Mouse (Mus musculus): ENCODE data around the gene Atp5d. TPM values are rescaled to one million over a fixed set of nuclear protein-coding genes. Genes with fewer than 3 reads are reported as not detected.

Gene Atp5d
- total and polyA plus RNA-seq, 2 experiments from 2014 or later, result 259 to 607 TPM

- Histone ChIP-seq H3K4me2 (ENCODE audit: low read depth, low read length, poor library complexity, severe bottlenecking) (peak overlapping the region; percentile 86), H3K4me1 (ENCODE audit: insufficient read depth, low read length) (peaks cover 18% of the 10 kb centered on the region; the same call in 1 of the 2 replicates), H3K4me3 (ENCODE audit: low read depth, low read length) (peak overlapping the region; percentile 68), H3K27me3 (ENCODE audit: insufficient read depth, low read length) (no peaks in the 10 kb centered on the region), H3K9me3 (ENCODE audit: low read length) (no peaks in the 10 kb centered on the region), H3K36me3 (ENCODE audit: insufficient read depth, low read length) (no peaks in the 10 kb centered on the region), H3K27ac (ENCODE audit: low read depth, low read length) (no peak overlapping the region), H3K9ac (replicated peaks; ENCODE audit: low read length, poor library complexity, severe bottlenecking) (peak overlapping the region; percentile 81)
- TF ChIP-seq CTCF (IDR thresholded peaks at IDR 0.05), result no peak
- 12% methylated on average over 6 of the region's 6 CpGs for WGBS
- DNase-seq (ENCODE audit: low spot score), result no peak
- ATAC-seq (ENCODE audit: low FRiP score), result no peak
Observed at GRCm38 (mm10) chr10:80180288-80180687, 41.9 kb downstream of the Atp5d start.

- Histone ChIP-seq H3K4me2 (ENCODE audit: low read depth, low read length, poor library complexity, severe bottlenecking) (peak overlapping the region; percentile 86), H3K4me1 (ENCODE audit: insufficient read depth, low read length) (peaks cover 18% of the 10 kb centered on the region; the same call in 1 of the 2 replicates), H3K27ac (ENCODE audit: low read depth, low read length) (peak overlapping the region; percentile 32; the same call in 1 of the 2 replicates), H3K9me3 (ENCODE audit: low read length) (no peaks in the 10 kb centered on the region), H3K36me3 (ENCODE audit: insufficient read depth, low read length) (no peaks in the 10 kb centered on the region), H3K9ac (replicated peaks; ENCODE audit: low read length, poor library complexity, severe bottlenecking) (peak overlapping the region; percentile 81; the same call in 1 of the 2 replicates), H3K27me3 (ENCODE audit: insufficient read depth, low read length) (no peaks in the 10 kb centered on the region), H3K4me3 (ENCODE audit: low read depth, low read length) (peak overlapping the region; percentile 68)
- ATAC-seq (ENCODE audit: low FRiP score), result no peak
- DNase-seq (ENCODE audit: low spot score), result no peak
- TF ChIP-seq CTCF (IDR thresholded peaks at IDR 0.05), result no peak
- WGBS, result 16% methylated on average over 5 of the region's 5 CpGs
Observed at GRCm38 (mm10) chr10:80180823-80181222, 42.4 kb downstream of the Atp5d start.

DNA sequence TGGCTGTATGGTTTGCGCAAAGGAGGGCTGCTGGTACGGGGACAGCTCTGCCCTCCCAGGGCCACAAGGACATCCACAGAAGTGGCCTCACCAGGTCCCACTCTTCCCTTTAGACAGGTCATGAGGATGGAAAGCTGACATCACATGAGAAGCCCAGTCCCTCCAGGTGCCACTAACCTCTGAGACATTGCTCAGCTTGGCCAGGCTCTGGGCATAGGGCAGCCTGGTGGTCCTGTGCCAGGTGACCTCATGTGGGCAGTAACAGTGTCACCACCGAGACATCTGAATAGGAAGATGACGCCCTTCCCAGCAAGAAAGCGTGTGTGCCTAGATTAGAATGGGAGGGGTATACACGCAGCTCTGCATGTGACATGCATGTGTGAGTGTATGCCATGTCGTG is 44.1 kb downstream of the Atp5d start:
- no peak for DNase-seq (ENCODE audit: low spot score)
- WGBS, result 60% methylated on average over 7 of the region's 7 CpGs
- H3K9ac ChIP-seq (replicated peaks; ENCODE audit: low read length, poor library complexity, severe bottlenecking), result peak overlapping the region; percentile 57
- no peaks in the 10 kb centered on the region for H3K27me3 ChIP-seq (ENCODE audit: insufficient read depth, low read length)
- H3K27ac ChIP-seq (ENCODE audit: low read depth, low read length), result 0 out of 2 replicates have a peak overlapping the region, but pooled peaks have one; percentile 26
- peaks cover 8% of the 10 kb centered on the region; the same call in 1 of the 2 replicates for H3K36me3 ChIP-seq (ENCODE audit: insufficient read depth, low read length)
- peak overlapping the region; percentile 86 for H3K4me2 ChIP-seq (ENCODE audit: low read depth, low read length, poor library complexity, severe bottlenecking)
- H3K4me1 ChIP-seq (ENCODE audit: insufficient read depth, low read length), result peaks cover 18% of the 10 kb centered on the region; the same call in 1 of the 2 replicates
- no peaks in the 10 kb centered on the region for H3K9me3 ChIP-seq (ENCODE audit: low read length)
- ATAC-seq (ENCODE audit: low FRiP score), result no peak
- peak overlapping the region; percentile 68; the same call in 1 of the 2 replicates for H3K4me3 ChIP-seq (ENCODE audit: low read depth, low read length)
- TF ChIP-seq CTCF (IDR thresholded peaks at IDR 0.05), result no peak

DNA sequence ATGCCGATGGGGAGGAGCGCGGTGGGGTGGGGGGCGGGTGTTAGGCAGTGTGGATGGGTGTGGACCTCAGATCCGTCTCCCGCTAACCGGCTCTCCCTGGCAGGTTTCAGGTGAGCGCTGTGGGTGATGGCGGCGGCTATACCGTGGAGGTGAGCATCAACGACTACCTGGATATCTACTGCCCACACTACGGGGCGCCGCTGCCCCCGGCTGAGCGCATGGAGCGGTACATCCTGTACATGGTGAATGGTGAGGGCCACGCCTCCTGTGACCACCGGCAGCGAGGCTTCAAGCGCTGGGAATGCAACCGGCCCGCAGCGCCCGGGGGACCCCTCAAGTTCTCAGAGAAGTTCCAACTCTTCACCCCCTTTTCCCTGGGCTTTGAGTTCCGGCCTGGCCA is 48.2 kb downstream of the Atp5d start:
- no peak for TF ChIP-seq CTCF (IDR thresholded peaks at IDR 0.05)
- Histone ChIP-seq H3K27me3 (ENCODE audit: insufficient read depth, low read length) (no peaks in the 10 kb centered on the region), H3K9ac (replicated peaks; ENCODE audit: low read length, poor library complexity, severe bottlenecking) (no peak overlapping the region), H3K36me3 (ENCODE audit: insufficient read depth, low read length) (peaks cover 19% of the 10 kb centered on the region), H3K4me2 (ENCODE audit: low read depth, low read length, poor library complexity, severe bottlenecking) (no peak overlapping the region), H3K4me3 (ENCODE audit: low read depth, low read length) (no peak overlapping the region), H3K9me3 (ENCODE audit: low read length) (no peaks in the 10 kb centered on the region), H3K27ac (ENCODE audit: low read depth, low read length) (no peak overlapping the region), H3K4me1 (ENCODE audit: insufficient read depth, low read length) (0 out of 2 replicates have a peak, but pooled peaks cover 4% of the 10 kb centered on the region)
- no peak for DNase-seq (ENCODE audit: low spot score)
- WGBS, result 43% methylated on average over 27 of the region's 27 CpGs
- no peak for ATAC-seq (ENCODE audit: low FRiP score)

GRCm38 (mm10) chr10:80187739-80188138 is 49.3 kb downstream of the Atp5d start:
- no peak for ATAC-seq (ENCODE audit: low FRiP score)
- H3K27me3 ChIP-seq (ENCODE audit: insufficient read depth, low read length), result no peaks in the 10 kb centered on the region
- 58% methylated on average over 10 of the region's 10 CpGs for WGBS
- H3K9me3 ChIP-seq (ENCODE audit: low read length), result no peaks in the 10 kb centered on the region
- TF ChIP-seq CTCF (IDR thresholded peaks at IDR 0.05), result no peak
- H3K36me3 ChIP-seq (ENCODE audit: insufficient read depth, low read length), result peaks cover 19% of the 10 kb centered on the region
- no peak overlapping the region for H3K9ac ChIP-seq (replicated peaks; ENCODE audit: low read length, poor library complexity, severe bottlenecking)
- DNase-seq (ENCODE audit: low spot score), result no peak
- H3K27ac ChIP-seq (ENCODE audit: low read depth, low read length), result no peak overlapping the region
- H3K4me1 ChIP-seq (ENCODE audit: insufficient read depth, low read length), result no peaks in the 10 kb centered on the region
- no peak overlapping the region for H3K4me3 ChIP-seq (ENCODE audit: low read depth, low read length)
- H3K4me2 ChIP-seq (ENCODE audit: low read depth, low read length, poor library complexity, severe bottlenecking), result no peak overlapping the region

DNA sequence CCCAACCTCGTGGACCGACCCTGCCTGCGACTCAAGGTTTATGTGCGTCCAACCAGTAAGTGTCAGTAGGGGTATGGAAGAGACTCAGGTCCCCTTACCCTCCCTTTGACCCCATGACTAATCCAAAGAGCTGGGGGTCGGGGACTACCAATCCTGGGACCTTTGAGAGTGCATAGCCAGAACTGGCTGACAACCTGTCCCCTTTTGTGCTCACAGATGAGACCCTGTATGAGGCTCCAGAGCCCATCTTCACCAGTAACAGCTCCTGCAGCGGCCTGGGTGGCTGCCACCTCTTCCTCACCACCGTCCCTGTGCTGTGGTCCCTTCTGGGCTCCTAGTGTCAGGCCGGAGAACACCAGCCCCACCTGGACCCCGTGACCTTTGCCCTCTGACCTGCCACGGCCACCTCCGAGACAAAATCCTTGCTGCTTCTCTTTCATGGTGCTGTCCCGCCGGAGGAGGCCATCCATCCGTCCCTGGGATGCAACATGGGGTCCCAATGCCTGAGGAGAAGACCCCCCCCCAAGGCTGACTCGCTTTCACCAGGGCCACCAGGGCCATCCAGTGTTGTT is 50.1 kb downstream of the Atp5d start:
- H3K36me3 ChIP-seq (ENCODE audit: insufficient read depth, low read length), result peaks cover 19% of the 10 kb centered on the region
- no peaks in the 10 kb centered on the region for H3K9me3 ChIP-seq (ENCODE audit: low read length)
- ATAC-seq (ENCODE audit: low FRiP score) (no peak), DNase-seq (ENCODE audit: low spot score) (no peak)
- no peak overlapping the region for H3K4me3 ChIP-seq (ENCODE audit: low read depth, low read length)
- peak overlapping the region; percentile 10; the same call in 1 of the 2 replicates for H3K9ac ChIP-seq (replicated peaks; ENCODE audit: low read length, poor library complexity, severe bottlenecking)
- no peak for TF ChIP-seq CTCF (IDR thresholded peaks at IDR 0.05)
- no peak overlapping the region for H3K4me2 ChIP-seq (ENCODE audit: low read depth, low read length, poor library complexity, severe bottlenecking)
- 40% methylated on average over 15 of the region's 15 CpGs for WGBS
- no peaks in the 10 kb centered on the region for H3K4me1 ChIP-seq (ENCODE audit: insufficient read depth, low read length)
- H3K27ac ChIP-seq (ENCODE audit: low read depth, low read length), result no peak overlapping the region
- no peaks in the 10 kb centered on the region for H3K27me3 ChIP-seq (ENCODE audit: insufficient read depth, low read length)

All from midbrain, postnatal 0 days (tissue).